Mouse (Mus musculus): ENCODE measurements around the gene Jaml. TPM values are rescaled to one million over a fixed set of nuclear protein-coding genes. Genes with fewer than 3 reads are reported as not detected.
"Not testable (repeated sequence)": the region's sequence is repeated elsewhere in the genome, so short reads cannot be mapped to it uniquely, and the experiment has no call there.

Gene Jaml
- total RNA-seq (2021) = under 1 TPM; 0.28 to 0.86 TPM
- long read RNA-seq, experiment 1 = 0 reads
- long read RNA-seq, experiment 2, partial matches to known transcripts = 0 of 1 reads
- long read RNA-seq, experiment 2, other reads (novel, unspliced or antisense) = 0 of 1 reads

DNA sequence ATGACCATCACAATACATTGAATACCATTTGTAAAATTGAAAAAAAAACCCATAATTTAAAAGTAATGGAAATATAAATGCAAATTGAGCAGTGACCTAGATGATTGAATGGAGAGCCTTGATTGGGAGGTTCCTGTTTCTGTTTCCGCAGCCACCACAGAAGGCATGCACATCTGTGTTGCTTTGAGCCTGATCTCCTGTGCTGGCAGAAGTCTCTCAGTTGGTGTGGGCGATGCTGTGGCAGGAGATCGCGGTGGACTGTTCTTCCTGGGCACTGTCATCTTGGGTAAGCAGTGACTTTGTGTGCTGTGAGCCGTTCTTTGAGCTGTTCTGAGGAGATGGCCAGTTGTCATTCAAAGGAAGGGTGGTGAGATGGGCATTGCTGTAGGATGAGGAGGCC, at the start of gene Jaml:
Gene Jaml (plus strand): TSS at position 173 of the 400 bp plus-strand sequence.
- DNase-seq = no peak

DNA sequence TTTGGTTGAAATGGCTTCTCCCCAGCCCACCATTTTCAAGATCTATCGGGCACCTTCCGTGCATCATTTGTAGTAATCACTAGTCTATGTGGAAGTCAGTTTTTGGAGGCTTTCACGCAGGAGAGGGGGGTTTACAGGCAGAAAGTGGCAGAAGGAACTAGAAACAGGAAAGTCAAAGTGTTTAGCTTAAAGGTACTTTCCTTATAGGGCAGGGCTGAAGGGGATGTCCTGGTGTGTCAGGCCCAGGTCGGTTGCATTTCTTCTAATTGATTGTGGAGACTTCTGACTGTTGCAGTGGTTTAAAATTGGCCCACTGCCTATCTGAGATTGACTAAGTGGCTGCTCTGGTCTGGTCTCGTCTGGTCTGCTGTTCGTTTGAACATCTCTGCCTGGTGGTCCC, 48.6 kb upstream of the Jaml start:
- no peak for DNase-seq

GRCm38 (mm10) chr9:45032261-45032660, 46.7 kb upstream of the Jaml start:
- DNase-seq = no peak

- DNase-seq = no peak
These were observed 44.5 kb upstream of the Jaml start for GRCm38 (mm10) chr9:45034526-45034925.

DNA sequence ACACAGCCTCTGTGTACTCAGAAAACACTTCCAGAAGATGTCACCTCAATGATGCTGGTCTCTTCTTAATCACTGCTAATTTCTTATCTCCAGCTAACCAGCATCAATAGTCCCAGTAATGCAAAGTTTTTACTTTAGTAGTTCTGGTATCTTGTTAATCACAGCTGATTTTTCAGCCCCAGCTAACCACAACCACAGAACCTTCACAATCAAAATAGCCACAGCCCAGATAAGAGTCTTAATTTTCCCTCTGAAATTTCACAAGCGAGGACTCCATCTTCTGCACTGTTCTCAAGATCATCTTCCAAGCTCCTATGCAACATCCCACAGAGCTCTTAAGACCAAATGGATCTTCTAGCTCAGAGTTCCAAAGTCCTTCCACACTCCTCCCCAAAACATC, 41.2 kb upstream of the Jaml start:
- not testable (repeated sequence) for DNase-seq

GRCm38 (mm10) chr9:45039499-45039898, 39.5 kb upstream of the Jaml start, which contains the start of gene Mpzl2:
TSS of gene Mpzl2 (plus strand) at chr9:45039799.
- DNase-seq = no peak

DNA sequence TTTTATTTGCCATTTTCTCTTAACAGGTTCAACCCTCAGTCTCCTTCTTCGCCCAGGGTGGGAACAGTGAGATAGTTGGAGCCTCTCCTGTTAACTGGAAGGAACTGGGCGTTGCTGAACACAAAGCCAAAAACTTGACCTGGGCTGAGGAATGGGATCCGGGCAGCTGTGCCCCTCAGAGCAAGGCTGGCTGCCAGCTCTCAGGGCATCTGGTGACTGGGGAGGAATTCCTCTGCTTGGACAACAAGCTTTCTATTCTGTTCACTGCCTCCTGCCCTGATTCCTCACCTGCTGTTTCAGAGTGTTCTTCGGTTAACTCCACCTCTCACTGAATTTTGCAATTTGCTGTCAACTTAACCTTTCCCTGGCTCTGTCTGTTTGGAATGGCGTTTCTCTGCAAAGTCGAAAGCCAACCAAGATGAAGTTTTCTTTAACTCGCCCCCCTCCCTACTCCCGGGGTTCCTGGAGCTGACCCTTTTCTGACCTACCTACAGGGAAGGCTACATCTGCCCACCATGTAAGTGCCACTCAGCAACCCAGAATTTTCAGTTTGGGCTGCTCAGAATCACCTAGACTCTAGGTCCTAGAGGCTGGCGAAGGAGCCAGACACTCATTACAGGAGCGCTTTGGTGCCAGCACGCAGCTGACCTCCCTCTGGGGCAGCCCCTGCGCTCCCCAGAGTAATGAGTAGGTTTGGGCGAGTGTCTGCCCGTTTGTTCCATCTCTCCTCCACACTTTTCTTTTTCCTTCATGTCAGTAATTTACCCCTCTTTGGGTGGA, 38.7 kb upstream of the Jaml start:
- no peak for DNase-seq

GRCm38 (mm10) chr9:45041131-45041838, 37.7 kb upstream of the Jaml start:
- DNase-seq = no peak

DNA sequence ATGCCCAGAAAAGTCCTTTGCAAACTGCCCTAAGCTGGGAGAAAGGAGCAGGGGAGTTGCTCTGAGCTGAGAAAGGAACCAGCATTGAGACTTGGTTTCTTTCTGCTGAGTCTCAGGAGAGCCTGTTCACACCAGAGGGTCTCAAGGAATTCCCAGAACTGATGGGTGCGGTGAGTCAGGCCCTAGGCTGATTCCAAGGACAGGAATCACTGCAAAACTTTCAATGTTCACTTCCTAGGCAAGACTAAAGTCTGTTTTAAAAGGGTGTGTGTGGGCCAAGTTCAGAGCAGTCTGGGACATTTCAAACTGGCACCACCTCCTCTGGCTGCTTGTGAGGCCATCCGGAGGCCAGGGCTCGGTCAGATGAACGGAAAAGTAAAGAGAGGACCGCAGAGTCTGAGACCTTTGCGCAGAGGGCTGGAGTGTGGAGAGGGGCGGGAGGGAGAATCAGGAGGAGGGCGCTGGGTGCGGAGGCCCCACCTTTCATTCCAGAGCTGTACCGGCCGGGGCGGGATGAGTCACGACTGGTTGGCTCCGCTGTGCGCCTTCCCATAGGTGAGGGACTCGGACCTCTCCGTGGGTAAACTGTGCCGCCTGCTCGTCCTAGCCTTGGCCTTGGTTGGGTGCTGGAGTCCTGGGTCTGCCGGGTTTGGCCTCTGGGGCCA, 36.8 kb upstream of the Jaml start:
- no peak for DNase-seq

GRCm38 (mm10) chr9:45042947-45043346, 36.0 kb upstream of the Jaml start:
- no peak for DNase-seq

DNA sequence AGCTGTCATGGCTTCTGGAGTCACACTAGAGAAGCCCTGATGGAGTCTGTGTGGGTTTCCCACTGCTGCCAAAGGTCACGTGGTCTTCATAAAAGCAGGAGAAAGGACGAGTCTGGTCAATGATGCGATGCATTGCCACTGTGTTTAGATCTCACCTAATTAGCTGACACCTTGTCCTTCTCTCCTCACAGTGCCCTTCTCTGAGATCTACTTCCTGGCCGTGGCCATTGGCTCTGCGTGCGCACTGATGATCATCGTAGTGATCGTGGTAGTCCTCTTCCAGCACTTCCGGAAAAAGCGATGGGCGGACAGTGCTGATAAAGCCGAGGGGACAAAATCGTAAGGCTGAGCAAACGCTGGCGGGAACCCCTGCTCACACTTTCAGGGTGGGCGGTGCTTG, 32.0 kb upstream of the Jaml start:
- no peak for DNase-seq

DNA sequence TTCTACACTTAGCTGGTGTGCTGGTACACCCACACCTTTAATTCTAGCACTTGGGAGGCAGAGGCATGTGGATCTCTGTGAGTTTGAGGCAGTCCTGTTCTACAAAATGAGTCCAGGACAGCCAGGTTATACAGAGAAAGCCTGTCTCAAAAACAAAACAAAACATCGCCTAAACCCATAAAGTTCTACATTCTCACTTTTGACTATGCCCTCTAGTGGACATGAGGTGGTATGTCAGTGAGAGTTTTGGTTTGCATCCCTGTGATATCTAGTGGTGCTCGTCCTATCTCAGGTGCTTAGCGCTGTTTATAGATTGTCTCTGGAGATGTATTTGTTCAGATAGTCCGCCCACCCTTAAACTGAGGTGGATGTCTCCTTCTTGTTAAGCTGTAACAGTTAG, 30.5 kb upstream of the Jaml start:
- DNase-seq = no peak

DNA sequence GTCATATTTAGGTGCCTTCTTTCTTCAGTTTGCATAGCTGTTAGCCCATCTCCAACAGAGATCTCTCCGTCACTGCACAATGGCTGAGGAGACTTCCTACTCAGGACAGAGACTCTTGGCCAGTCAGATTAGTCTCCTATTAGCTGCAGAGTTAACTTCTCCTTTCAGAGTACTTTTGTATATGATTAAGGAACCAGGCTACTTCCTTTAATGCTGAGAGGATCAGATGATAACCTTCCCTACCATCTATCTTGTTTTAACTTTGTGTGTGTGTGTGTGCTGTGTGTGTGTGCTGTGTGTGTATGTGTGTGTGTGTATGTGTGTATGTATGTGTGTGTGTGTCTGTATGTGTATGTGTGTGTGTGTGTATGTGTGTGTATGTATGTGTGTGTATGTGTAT, 29.3 kb upstream of the Jaml start:
- no peak for DNase-seq

- no peak for DNase-seq
These were observed 28.7 kb upstream of the Jaml start for GRCm38 (mm10) chr9:45050301-45050700.

- DNase-seq = peak; percentile 71
These were observed 23.8 kb upstream of the Jaml start, which contains the start of gene Mpzl3 for GRCm38 (mm10) chr9:45055082-45055713. TSS of gene Mpzl3 (plus strand) at chr9:45055186.

DNA sequence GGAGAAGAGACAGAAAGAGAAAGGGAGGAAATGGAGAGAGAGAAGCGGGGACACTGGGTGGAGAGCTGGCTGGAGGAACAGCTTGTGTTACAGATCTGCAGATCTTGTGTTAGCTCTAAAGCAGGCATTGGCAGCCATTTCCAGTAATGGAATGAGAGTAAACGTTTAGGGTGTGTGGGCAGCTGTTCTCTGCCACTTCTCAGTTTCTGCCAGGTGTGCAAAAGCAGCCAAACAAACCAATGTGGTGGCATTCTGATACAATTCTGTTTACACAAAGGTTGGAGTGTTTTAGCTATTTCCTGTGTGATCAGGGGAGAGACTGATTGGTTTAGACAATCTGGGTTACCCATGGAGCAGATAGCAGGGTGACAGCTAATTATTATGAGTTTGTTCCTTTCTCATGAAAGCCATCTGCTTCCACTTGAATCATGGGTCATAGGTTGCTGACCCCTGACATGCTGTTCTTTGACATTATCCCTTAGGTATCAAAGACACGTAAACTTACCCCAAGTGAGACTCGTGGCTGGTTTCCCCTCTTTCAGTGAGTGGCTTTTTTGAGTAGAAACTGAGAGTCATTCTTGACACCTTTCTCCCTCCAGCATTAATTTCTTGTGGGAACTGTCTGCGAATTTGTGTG, 20.6 kb upstream of the Jaml start:
- DNase-seq = no peak

DNA sequence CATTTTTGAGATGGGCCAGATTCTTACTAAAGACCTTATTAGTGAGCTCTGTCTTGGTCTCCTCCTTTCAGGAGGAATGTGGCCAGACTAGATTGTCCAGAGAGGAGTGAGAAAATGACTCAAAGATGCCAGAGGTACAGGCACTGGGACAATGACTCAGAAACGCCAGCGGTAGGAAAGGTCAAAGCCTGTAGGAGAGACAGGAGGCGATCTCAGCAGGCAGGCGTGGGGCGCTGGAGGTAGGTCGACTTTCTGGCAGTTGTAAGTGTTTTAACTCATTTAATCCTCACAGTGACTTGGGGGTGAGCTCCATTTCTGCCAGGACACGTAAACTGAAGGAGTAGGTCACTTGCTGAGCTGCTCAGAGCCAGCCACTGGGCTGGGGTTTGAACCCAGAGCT, 18.8 kb upstream of the Jaml start:
- DNase-seq = no peak

GRCm38 (mm10) chr9:45062677-45063076, 16.3 kb upstream of the Jaml start:
- DNase-seq = no peak

GRCm38 (mm10) chr9:45064421-45064820, 14.6 kb upstream of the Jaml start:
- no peak for DNase-seq

- no peak for DNase-seq
These were observed 12.2 kb upstream of the Jaml start for GRCm38 (mm10) chr9:45066735-45067134.

DNA sequence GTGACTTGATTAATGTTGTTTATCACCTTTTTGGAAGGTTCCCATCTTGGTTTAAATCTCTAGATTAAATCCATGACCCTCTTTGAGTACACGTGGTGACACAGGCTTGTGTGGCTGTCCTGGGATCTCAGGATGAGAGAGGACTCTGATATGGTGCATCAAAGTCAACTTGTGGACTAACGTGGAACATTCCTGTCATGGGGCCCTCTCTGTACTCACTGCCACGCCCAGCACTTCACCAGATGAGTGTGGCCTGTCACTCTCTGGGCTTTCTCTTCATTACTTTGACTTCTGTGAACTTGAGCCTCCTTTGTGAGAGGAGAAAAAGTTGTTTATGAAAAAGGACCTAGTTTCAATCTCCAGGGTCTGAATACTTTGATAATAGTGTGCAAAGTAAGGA, 7.2 kb upstream of the Jaml start:
- no peak for DNase-seq

DNA sequence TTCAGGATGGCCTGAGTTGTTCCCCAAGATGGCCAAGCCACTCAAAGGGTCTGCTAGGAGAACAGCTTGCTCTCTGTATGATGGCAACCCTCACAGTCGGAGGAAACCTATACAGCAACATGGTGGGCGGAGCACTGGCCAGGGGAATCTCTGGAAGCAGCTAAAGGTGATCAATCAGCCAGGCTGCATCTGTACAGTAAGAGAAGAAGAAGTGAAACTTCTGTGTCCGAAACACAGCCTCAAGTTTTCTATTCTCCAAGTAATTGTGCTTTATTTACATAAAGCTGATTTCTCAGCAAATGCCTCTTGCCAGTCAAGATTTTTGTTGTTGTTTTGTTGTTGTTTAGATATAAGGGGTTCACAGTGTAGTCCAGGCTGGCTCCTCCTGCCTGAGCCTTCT, 1.1 kb upstream of the Jaml start:
- no peak for DNase-seq

Measured in gastrocnemius, postnatal 25 days (tissue).